Mouse (Mus musculus) stomach, embryonic 15.5 days (tissue): Measurements from ENCODE around the gene Olfr1034. TPM values are rescaled to one million over a fixed set of nuclear protein-coding genes. Genes with fewer than 3 reads are reported as not detected.
A peak's percentile ranks its signal among the peaks of the same experiment; 100 is the strongest.
"Not testable (repeated sequence)": the region's sequence is repeated elsewhere in the genome, so short reads cannot be mapped to it uniquely, and the experiment has no call there.

Source experiments
- ATAC-seq: fragments of 200-750 bp; cut with Nextera tagmentation; 2 replicates; pipeline ENCODE4 v1.8.0; 2017; ENCODE audit warnings: low read depth, moderate number of reproducible peaks, moderate TSS enrichment; ENCODE audit not compliant: insufficient read depth, low FRiP score
- H3K27ac ChIP-seq: fragments of 300-500 bp; sonication (generic); 2 replicates; pipeline ENCODE4 v1.5.1; 2015; ENCODE audit warnings: mild to moderate bottlenecking, inconsistent platforms
- H3K27me3 ChIP-seq: fragments of 300-500 bp; sonication (generic); replicated peaks from 2 replicates; pipeline ENCODE4 v1.6.1; 2015; ENCODE audit warnings: inconsistent platforms
- H3K36me3 ChIP-seq: fragments of 300-500 bp; sonication (generic); 2 replicates; pipeline ENCODE4 v1.6.1; 2015; ENCODE audit warnings: inconsistent platforms
- H3K4me1 ChIP-seq: fragments of 300-500 bp; sonication (generic); 2 replicates; pipeline ENCODE4 v1.6.1; 2015; ENCODE audit warnings: inconsistent platforms
- H3K4me2 ChIP-seq: fragments of 300-500 bp; sonication (generic); 2 replicates; pipeline ENCODE4 v1.6.1; 2015; ENCODE audit warnings: mild to moderate bottlenecking, inconsistent platforms
- H3K4me3 ChIP-seq: fragments of 300-500 bp; sonication (generic); replicated peaks from 2 replicates; pipeline ENCODE4 v1.5.1; 2015; ENCODE audit warnings: inconsistent platforms
- H3K9ac ChIP-seq: fragments of 300-500 bp; sonication (generic); 2 replicates; pipeline ENCODE4 v1.6.1; 2015; ENCODE audit warnings: inconsistent platforms
- H3K9me3 ChIP-seq: fragments of 300-500 bp; sonication (generic); 2 replicates; pipeline ENCODE4 v1.6.1; 2016; ENCODE audit warnings: inconsistent platforms
- WGBS: fragments of 180-500 bp; shearing (Covaris S2); methylation state at CpG from one replicate; pipeline ENCODE4 v1.1.7; 2015; 5-methylcytosine and 5-hydroxymethylcytosine counted together
- polyA plus RNA-seq: library from polyadenylated mRNA; unstranded; fragments of >200 nt; fragmentation: Nextera tagmentation; extraction: Ambion mirVana; gene quantifications from 2 replicates; pipeline ENCODE4 v1.2.1, GENCODE M21; 2015

Olfr1034 gene
- polyA plus RNA-seq = 0.05 and 0.10 TPM in 2 replicates

DNA sequence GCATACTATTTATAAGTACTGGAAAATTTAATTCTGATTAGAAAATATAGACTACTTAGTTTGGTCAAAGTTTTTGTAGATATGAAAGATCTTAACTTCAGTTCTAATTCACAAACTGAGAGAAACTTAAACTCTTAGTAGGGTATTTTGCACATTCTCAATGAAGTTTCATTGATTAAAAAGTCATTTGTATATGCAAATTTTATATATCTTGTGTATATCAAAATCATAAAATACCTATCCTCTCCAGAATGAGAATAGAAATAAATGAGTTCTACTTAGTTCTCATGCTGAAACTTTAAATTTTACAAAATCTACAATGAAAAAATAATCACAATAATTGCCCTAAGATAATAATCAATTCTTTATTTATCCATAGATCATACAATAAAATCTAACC is at the start of gene Olfr1034:
Gene Olfr1034, plus strand, starts transcription at position 301 of the 400 bp plus-strand sequence.
- H3K27me3 ChIP-seq = no peaks in the 10 kb centered on the region
- no peak within 1 kb of the TSS for H3K27ac ChIP-seq
- no peak within 1 kb of the TSS for H3K9ac ChIP-seq
- H3K36me3 ChIP-seq = no peaks in the 10 kb centered on the region
- no peak within 1 kb of the TSS for H3K4me2 ChIP-seq
- H3K4me3 ChIP-seq = no peak within 1 kb of the TSS
- H3K4me1 ChIP-seq = no peaks in the 10 kb centered on the region
- no peak for ATAC-seq
- H3K9me3 ChIP-seq = no peaks in the 10 kb centered on the region

GRCm38 (mm10) chr2:86005240-86005639 is 40.4 kb upstream of the Olfr1034 start, which contains the start of gene Olfr1032:
Gene Olfr1032, plus strand, starts transcription at chr2:86005540.
- Histone ChIP-seq H3K4me1 (no peaks in the 10 kb centered on the region), H3K9me3 (no peaks in the 10 kb centered on the region)
- 78% methylated on average over 7 of the region's 7 CpGs for WGBS

GRCm38 (mm10) chr2:86020406-86020805 is 25.3 kb upstream of the Olfr1034 start, which contains the start of gene Olfr1033:
Gene Olfr1033, plus strand, starts transcription at chr2:86020633.
- H3K9me3 ChIP-seq, H3K4me1 ChIP-seq, H3K36me3 ChIP-seq, ATAC-seq, H3K27me3 ChIP-seq, H3K9ac ChIP-seq: not testable (repeated sequence)
- 0 out of 2 replicates have a peak within 1 kb of the TSS, but pooled peaks have one; percentile 36 for H3K27ac ChIP-seq
- H3K4me2 ChIP-seq = peak within 1 kb of the TSS; percentile 46
- 2% methylated on average over 11 of the region's 11 CpGs for WGBS
- H3K4me3 ChIP-seq = peak within 1 kb of the TSS; percentile 35

More at GRCm38 (mm10) chr2:86005240-86005639, 40.4 kb upstream of the Olfr1034 start, which contains the start of gene Olfr1032:
- Histone ChIP-seq H3K9ac (no peak within 1 kb of the TSS), H3K4me3 (no peak within 1 kb of the TSS), H3K27ac (no peak within 1 kb of the TSS), H3K27me3 (no peaks in the 10 kb centered on the region), H3K4me2 (no peak within 1 kb of the TSS), H3K36me3 (no peaks in the 10 kb centered on the region)
- ATAC-seq = no peak

GRCm38 (mm10) chr2:86021518-86021917 is 24.1 kb upstream of the Olfr1034 start:
- H3K4me1 ChIP-seq = not testable (repeated sequence)

DNA sequence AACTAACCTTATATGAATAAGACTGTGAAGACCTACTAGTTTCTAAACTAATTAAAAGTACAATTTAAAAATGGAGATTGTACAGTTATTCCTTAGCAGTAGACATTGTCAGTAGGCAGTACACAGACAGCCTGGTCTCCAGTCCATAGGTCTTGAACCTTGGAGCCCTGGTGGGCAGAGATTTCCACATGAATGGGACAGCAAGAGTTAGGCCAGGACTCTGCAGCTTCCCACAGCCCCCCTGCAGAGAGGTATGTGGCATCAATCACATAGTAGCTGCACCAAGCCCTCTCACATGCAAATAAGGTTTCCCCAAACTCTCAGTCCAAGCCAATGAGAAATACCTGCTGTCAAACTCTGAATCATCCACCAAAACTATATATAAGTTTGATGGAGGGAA is 5.1 kb downstream of the Olfr1034 start:
- not testable (repeated sequence) for H3K4me1 ChIP-seq, H3K9ac ChIP-seq, ATAC-seq, H3K27me3 ChIP-seq, H3K4me2 ChIP-seq, H3K4me3 ChIP-seq, H3K36me3 ChIP-seq, H3K9me3 ChIP-seq, H3K27ac ChIP-seq

More at GRCm38 (mm10) chr2:86021518-86021917, 24.1 kb upstream of the Olfr1034 start:
- ATAC-seq, H3K27ac ChIP-seq, H3K9ac ChIP-seq, H3K27me3 ChIP-seq, H3K9me3 ChIP-seq, H3K4me2 ChIP-seq, H3K4me3 ChIP-seq, H3K36me3 ChIP-seq: not testable (repeated sequence)
- 49% methylated on average over 4 of the region's 9 CpGs for WGBS

DNA sequence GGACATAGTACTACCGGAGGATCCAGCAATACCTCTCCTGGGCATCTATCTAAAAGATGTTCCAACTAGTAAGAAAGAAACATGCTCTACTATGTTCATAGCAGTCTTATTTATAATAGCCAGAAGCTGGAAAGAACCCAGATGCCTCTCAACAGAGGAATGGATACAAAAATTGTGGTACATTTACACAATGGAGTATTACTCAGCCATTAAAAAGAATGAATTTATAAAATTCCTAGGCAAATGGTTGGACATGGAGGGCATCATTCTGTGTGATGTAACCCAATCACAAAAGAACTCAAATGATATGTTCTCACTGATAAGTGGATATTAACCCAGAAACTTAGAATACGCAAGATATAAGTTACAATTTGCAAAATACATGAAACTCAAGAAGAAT is 18.1 kb downstream of the Olfr1034 start:
- 94% methylated on average over 2 of the region's 2 CpGs for WGBS

GRCm38 (mm10) chr2:86070189-86070588 is 24.5 kb downstream of the Olfr1034 start:
- no peak for ATAC-seq

More for the DNA sequence above, 18.1 kb downstream of the Olfr1034 start:
- not testable (repeated sequence) for H3K36me3 ChIP-seq, H3K9me3 ChIP-seq, H3K4me2 ChIP-seq, H3K4me1 ChIP-seq, ATAC-seq, H3K27ac ChIP-seq, H3K9ac ChIP-seq, H3K4me3 ChIP-seq, H3K27me3 ChIP-seq

GRCm38 (mm10) chr2:86073692-86074091 is 28.0 kb downstream of the Olfr1034 start, which contains the start of gene Olfr1036:
Gene Olfr1036, plus strand, starts transcription at chr2:86073992.
- not testable (repeated sequence) for ATAC-seq, H3K27me3 ChIP-seq, H3K9me3 ChIP-seq, H3K27ac ChIP-seq, H3K36me3 ChIP-seq, H3K9ac ChIP-seq, H3K4me3 ChIP-seq, H3K4me1 ChIP-seq, H3K4me2 ChIP-seq

More at GRCm38 (mm10) chr2:86070189-86070588, 24.5 kb downstream of the Olfr1034 start:
- Histone ChIP-seq H3K4me1 (no peaks in the 10 kb centered on the region), H3K36me3 (no peaks in the 10 kb centered on the region), H3K4me2 (no peak overlapping the region), H3K27me3 (no peaks in the 10 kb centered on the region), H3K27ac (no peak overlapping the region), H3K9me3 (no peaks in the 10 kb centered on the region), H3K9ac (no peak overlapping the region), H3K4me3 (no peak overlapping the region)
- 84% methylated on average over 8 of the region's 8 CpGs for WGBS

GRCm38 (mm10) chr2:86080478-86080877 is 34.8 kb downstream of the Olfr1034 start:
- H3K27ac ChIP-seq, H3K4me2 ChIP-seq, H3K9me3 ChIP-seq, H3K9ac ChIP-seq, H3K27me3 ChIP-seq, H3K4me3 ChIP-seq, H3K36me3 ChIP-seq, H3K4me1 ChIP-seq, ATAC-seq: not testable (repeated sequence)
- 86% methylated on average over 1 of the region's 1 CpGs for WGBS

DNA sequence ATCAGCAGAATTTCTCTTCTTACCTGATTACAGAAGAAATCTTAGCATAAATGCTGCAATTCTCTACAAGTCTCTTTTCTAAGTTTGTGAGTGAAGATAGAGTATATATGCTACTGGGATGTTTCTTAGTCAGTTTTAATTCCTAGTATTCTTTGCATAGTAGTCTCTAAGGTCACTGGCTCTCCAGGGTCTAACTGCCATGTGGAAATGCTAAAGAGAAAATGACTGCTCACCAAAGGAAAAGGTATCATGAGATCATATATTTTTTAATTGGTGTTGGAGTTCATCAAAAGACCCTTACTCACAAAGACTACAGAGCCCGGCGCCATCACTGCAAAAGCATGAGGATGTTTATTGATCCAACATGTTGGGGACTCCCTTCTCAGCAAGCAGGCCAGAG is 41.6 kb downstream of the Olfr1034 start, which contains the start of gene Olfr1037:
Gene Olfr1037, minus strand, starts transcription at position 101 of the 400 bp plus-strand sequence.
- H3K9me3 ChIP-seq = no peaks in the 10 kb centered on the region
- H3K4me3 ChIP-seq = no peak within 1 kb of the TSS
- no peaks in the 10 kb centered on the region for H3K36me3 ChIP-seq
- no peak within 1 kb of the TSS for H3K9ac ChIP-seq
- 85% methylated on average over 2 of the region's 2 CpGs for WGBS
- H3K27me3 ChIP-seq = no peaks in the 10 kb centered on the region
- H3K4me2 ChIP-seq = no peak within 1 kb of the TSS
- H3K4me1 ChIP-seq = no peaks in the 10 kb centered on the region
- H3K27ac ChIP-seq = no peak within 1 kb of the TSS
- ATAC-seq = no peak

Other genes with a start within 250 kb of the Olfr1034 start
- not detected in 2 replicates for gene Olfr1016, start 243.3 kb upstream of the Olfr1034 start, polyA plus RNA-seq
- not detected in 2 replicates for gene Olfr1018, start 227.4 kb upstream of the Olfr1034 start, polyA plus RNA-seq
- not detected in 2 replicates for gene Olfr1019, start 200.4 kb upstream of the Olfr1034 start, polyA plus RNA-seq
- gene Olfr1020, start 198.8 kb upstream of the Olfr1034 start, polyA plus RNA-seq = not detected in 2 replicates
- not detected in 2 replicates for gene Olfr1022, start 177.3 kb upstream of the Olfr1034 start, polyA plus RNA-seq
- gene Olfr1023, start 160.2 kb upstream of the Olfr1034 start, polyA plus RNA-seq = not detected in 2 replicates
- gene Olfr1024, start 140.8 kb upstream of the Olfr1034 start, polyA plus RNA-seq = not detected in 2 replicates
- gene Olfr1025-ps1, start 130.7 kb upstream of the Olfr1034 start, polyA plus RNA-seq = not detected in 2 replicates
- gene Olfr1026, start 124.3 kb upstream of the Olfr1034 start, polyA plus RNA-seq = not detected in 2 replicates
- not detected in 2 replicates for gene Olfr1028, start 95.4 kb upstream of the Olfr1034 start, polyA plus RNA-seq
- gene Olfr1029, start 72.0 kb upstream of the Olfr1034 start, polyA plus RNA-seq = not detected in 2 replicates
- not detected in 2 replicates for gene Olfr1030, start 66.6 kb upstream of the Olfr1034 start, polyA plus RNA-seq
- gene Olfr1031, start 55.6 kb upstream of the Olfr1034 start, polyA plus RNA-seq = not detected in 2 replicates
- not detected in 2 replicates for gene Olfr1032, start 40.3 kb upstream of the Olfr1034 start, polyA plus RNA-seq
- gene Olfr1033, start 25.2 kb upstream of the Olfr1034 start, polyA plus RNA-seq = 3.6 and 5.2 TPM in 2 replicates
- not detected in 2 replicates for gene Olfr1036, start 28.1 kb downstream of the Olfr1034 start, polyA plus RNA-seq
- gene Olfr1037, start 41.5 kb downstream of the Olfr1034 start, polyA plus RNA-seq = not detected in 2 replicates
- not detected in 2 replicates for gene Olfr1039, start 90.1 kb downstream of the Olfr1034 start, polyA plus RNA-seq
- not detected in 2 replicates for gene Olfr1040, start 100.9 kb downstream of the Olfr1034 start, polyA plus RNA-seq
- not detected in 2 replicates for gene Olfr1042, start 116.0 kb downstream of the Olfr1034 start, polyA plus RNA-seq
- not detected in 2 replicates for gene Olfr1043, start 121.7 kb downstream of the Olfr1034 start, polyA plus RNA-seq
- gene Olfr1044, start 132.0 kb downstream of the Olfr1034 start, polyA plus RNA-seq = not detected in 2 replicates
- gene Olfr52, start 139.8 kb downstream of the Olfr1034 start, polyA plus RNA-seq = not detected in 2 replicates
- not detected in 2 replicates for gene Olfr1045, start 157.1 kb downstream of the Olfr1034 start, polyA plus RNA-seq
- not detected in 2 replicates for gene Olfr1046, start 173.5 kb downstream of the Olfr1034 start, polyA plus RNA-seq
- gene Olfr1047, start 185.5 kb downstream of the Olfr1034 start, polyA plus RNA-seq = not detected in 2 replicates
- gene Olfr1048, start 194.4 kb downstream of the Olfr1034 start, polyA plus RNA-seq = not detected in 2 replicates
- gene Olfr1049, start 212.5 kb downstream of the Olfr1034 start, polyA plus RNA-seq = not detected in 2 replicates
- not detected in 2 replicates for gene Olfr1051, start 233.2 kb downstream of the Olfr1034 start, polyA plus RNA-seq
- not detected in 2 replicates for gene Olfr1052, start 246.6 kb downstream of the Olfr1034 start, polyA plus RNA-seq